8 mouse cellular contexts compared by ENCODE assay signal in genomic region chr10:39133462-39134310, GRCm38 (mm10). TPM values are rescaled to one million over a fixed set of nuclear protein-coding genes. Genes with fewer than 3 reads are reported as not detected.
DNase-seq lines count a peak whose midpoint lies in the region; ATAC-seq and TF ChIP-seq lines count a peak whose summit lies in the region.

Gene Fam229b, minus strand, starts transcription at chr10:39133914.
Gene Tube1, plus strand, starts transcription at chr10:39133976.

- no peak for TF ChIP-seq EP300 in lung, postnatal 0 days (IDR thresholded peaks at IDR 0.05)

- H3K9me3 ChIP-seq in hindbrain, embryonic 10.5 days: no peaks in the 10 kb centered on the region
- H3K9me3 ChIP-seq in lung, postnatal 0 days (ENCODE audit: low read length): no peaks in the 10 kb centered on the region

- H3K9ac ChIP-seq in lung, postnatal 0 days (replicated peaks; ENCODE audit: low read depth): no peak within 1 kb of the TSS; the same call in 1 of the 2 replicates

- peak within 1 kb of the TSS; percentile 93 for H3K4me2 ChIP-seq in lung, postnatal 0 days (replicated peaks; ENCODE audit: low read depth, low read length)

- H3K36me3 ChIP-seq in hindbrain, embryonic 10.5 days: peaks cover 26% of the 10 kb centered on the region
- no peaks in the 10 kb centered on the region for H3K36me3 ChIP-seq in lung, postnatal 0 days (ENCODE audit: insufficient read depth, low read length)

- 5% methylated on average over 47 of the region's 47 CpGs for WGBS in hindbrain, embryonic 10.5 days
- 3% methylated on average over 47 of the region's 47 CpGs for WGBS in lung, postnatal 0 days

- peak within 1 kb of the TSS; percentile 84 for H3K4me3 ChIP-seq in hindbrain, embryonic 10.5 days
- H3K4me3 ChIP-seq in lung, postnatal 0 days (ENCODE audit: low read depth, low read length): peak within 1 kb of the TSS; percentile 61

- TF ChIP-seq CTCF in lung, postnatal 0 days (IDR thresholded peaks at IDR 0.05): no peak

- peak; percentile 99 for DNase-seq in MN1 (ENCODE audit: low spot score)
- peak; percentile 96 for DNase-seq in cerebellum, adult 9-10 months
- peak; percentile 93 for DNase-seq in hindbrain, embryonic 10.5 days (ENCODE audit: low spot score)
- DNase-seq in layer of hippocampus, adult 9-11 months: peak; percentile 96
- peak; percentile 98 for DNase-seq in lung, postnatal 0 days (ENCODE audit: low spot score)
- DNase-seq in ovary, postnatal 14 days (ENCODE audit: low spot score): peak; percentile 74
- DNase-seq in thymus, postnatal 14 days: peak; percentile 95

- peaks cover 24% of the 10 kb centered on the region for H3K4me1 ChIP-seq in hindbrain, embryonic 10.5 days (replicated peaks)
- H3K4me1 ChIP-seq in lung, postnatal 0 days (ENCODE audit: insufficient read depth, low read depth, low read length): peaks cover 3% of the 10 kb centered on the region; the same call in 1 of the 2 replicates

- H3K27me3 ChIP-seq in hindbrain, embryonic 10.5 days (ENCODE audit: insufficient read depth, poor library complexity, severe bottlenecking): no peaks in the 10 kb centered on the region
- H3K27me3 ChIP-seq in lung, postnatal 0 days (replicated peaks; ENCODE audit: insufficient read depth, low read length): no peaks in the 10 kb centered on the region

- peak within 1 kb of the TSS; percentile 87 for H3K27ac ChIP-seq in hindbrain, embryonic 10.5 days
- no peak within 1 kb of the TSS for H3K27ac ChIP-seq in lung, postnatal 0 days (ENCODE audit: low read length)

- peak; percentile 98 for ATAC-seq in frontal cortex, adult (ENCODE audit: low TSS enrichment)
- ATAC-seq in lung, postnatal 0 days: peak; percentile 97

RNA-seq across cellular contexts. Expression of gene Fam229b, which starts in this region (rescaled TPM):
- polyA plus RNA-seq in hindbrain, embryonic 10.5 days (2016; fragmentation: Nextera tagmentation; extraction: Ambion mirVana): 12.6 and 18.0 TPM in 2 replicates
- polyA plus RNA-seq in lung, postnatal 0 days (2015; fragmentation: Nextera tagmentation; extraction: Ambion mirVana): 9.0 and 10.2 TPM in 2 replicates

RNA-seq across cellular contexts. Expression of gene Tube1, which starts in this region (rescaled TPM):
- polyA plus RNA-seq in hindbrain, embryonic 10.5 days (2016; fragmentation: Nextera tagmentation; extraction: Ambion mirVana): 22.0 and 27.1 TPM in 2 replicates
- polyA plus RNA-seq in lung, postnatal 0 days (2015; fragmentation: Nextera tagmentation; extraction: Ambion mirVana): 1.7 and 1.8 TPM in 2 replicates
